17 mouse cellular contexts compared by ENCODE assay signal in genomic region chr4:115855100-115855499, GRCm38 (mm10). TPM values are rescaled to one million over a fixed set of nuclear protein-coding genes. Genes with fewer than 3 reads are reported as not detected.
A peak's percentile ranks its signal among the peaks of the same experiment; 100 is the strongest.
DNase-seq lines count a peak whose midpoint lies in the region; ATAC-seq and TF ChIP-seq lines count a peak whose summit lies in the region.
"Had no signal": no experiment of that assay in that cellular context is flagged by ENCODE, and none has a peak within 500 bp of the region (broad histone marks: within the 10 kb centered on the region; RNA-seq: fewer than 3 reads in every experiment).

No protein-coding gene starts in this region.

- 0 out of 2 replicates have a peak overlapping the region, but pooled peaks have one; percentile 8 for H3K9ac ChIP-seq in hindbrain, embryonic 14.5 days
- H3K9ac ChIP-seq in hindbrain, embryonic 16.5 days (ENCODE audit: low read depth, low read length) = no peak overlapping the region
- no peak overlapping the region for H3K9ac ChIP-seq in embryonic facial prominence, embryonic 15.5 days
- peak overlapping the region; percentile 16 for H3K9ac ChIP-seq in limb, embryonic 14.5 days (ENCODE audit: low read depth, low read length, severe bottlenecking)
- no peak overlapping the region for H3K9ac ChIP-seq in midbrain, embryonic 15.5 days
- no peak overlapping the region for H3K9ac ChIP-seq in stomach, postnatal 0 days (ENCODE audit: low read length)

- no peaks in the 10 kb centered on the region for H3K9me3 ChIP-seq in hindbrain, embryonic 14.5 days (ENCODE audit: control insufficient read depth, low read length)
- H3K9me3 ChIP-seq in hindbrain, embryonic 16.5 days (ENCODE audit: control insufficient read depth, low read length) = no peaks in the 10 kb centered on the region
- H3K9me3 ChIP-seq in embryonic facial prominence, embryonic 15.5 days (replicated peaks) = no peaks in the 10 kb centered on the region
- no peaks in the 10 kb centered on the region for H3K9me3 ChIP-seq in limb, embryonic 14.5 days (ENCODE audit: control insufficient read depth, low read length)
- H3K9me3 ChIP-seq in midbrain, embryonic 15.5 days = no peaks in the 10 kb centered on the region
- no peaks in the 10 kb centered on the region for H3K9me3 ChIP-seq in stomach, postnatal 0 days (ENCODE audit: control insufficient read depth, low read length)

- no peak for TF ChIP-seq POLR2A in limb, embryonic 14.5 days (IDR thresholded peaks at IDR 0.05; ENCODE audit: borderline replicate concordance, extremely low read depth, insufficient read depth, insufficient read length)

- peaks cover 20% of the 10 kb centered on the region for H3K4me1 ChIP-seq in hindbrain, embryonic 14.5 days (replicated peaks; ENCODE audit: control insufficient read depth, insufficient read depth, low read length)
- H3K4me1 ChIP-seq in hindbrain, embryonic 16.5 days (ENCODE audit: control insufficient read depth, insufficient read depth, low read depth, low read length) = peaks cover 19% of the 10 kb centered on the region
- peaks cover 15% of the 10 kb centered on the region for H3K4me1 ChIP-seq in embryonic facial prominence, embryonic 15.5 days
- peaks cover 21% of the 10 kb centered on the region for H3K4me1 ChIP-seq in limb, embryonic 14.5 days (ENCODE audit: control insufficient read depth, insufficient read depth, low read length)
- peaks cover 32% of the 10 kb centered on the region for H3K4me1 ChIP-seq in midbrain, embryonic 15.5 days
- no peaks in the 10 kb centered on the region for H3K4me1 ChIP-seq in stomach, postnatal 0 days (replicated peaks; ENCODE audit: control insufficient read depth, insufficient read depth)

- no peak for ATAC-seq in hindbrain, embryonic 14.5 days (ENCODE audit: low FRiP score)
- ATAC-seq in hindbrain, embryonic 16.5 days = no peak
- ATAC-seq in embryonic facial prominence, embryonic 15.5 days (ENCODE audit: insufficient number of reproducible peaks, low FRiP score, low TSS enrichment, low read depth) = 0 out of 2 replicates have a peak, but pooled peaks have one; percentile 35
- ATAC-seq in limb, embryonic 14.5 days (ENCODE audit: low FRiP score, low read depth) = no peak
- no peak; the same call in 1 of the 2 replicates for ATAC-seq in midbrain, embryonic 15.5 days (replicated peaks)
- no peak for ATAC-seq in inflammation-experienced regulatory T-cells, adult 6 months
- no peak for ATAC-seq in stomach, postnatal 0 days (ENCODE audit: low FRiP score, low TSS enrichment)

- no peak overlapping the region for H3K4me3 ChIP-seq in hindbrain, embryonic 14.5 days (replicated peaks; ENCODE audit: low read length)
- no peak overlapping the region for H3K4me3 ChIP-seq in hindbrain, embryonic 16.5 days (ENCODE audit: low read length)
- no peak overlapping the region for H3K4me3 ChIP-seq in embryonic facial prominence, embryonic 15.5 days (replicated peaks)
- no peak overlapping the region for H3K4me3 ChIP-seq in limb, embryonic 14.5 days (replicated peaks; ENCODE audit: low read length)
- no peak overlapping the region for H3K4me3 ChIP-seq in midbrain, embryonic 15.5 days
- H3K4me3 ChIP-seq in stomach, postnatal 0 days (ENCODE audit: low read depth, low read length) = no peak overlapping the region
- H3K4me3 ChIP-seq: myocyte had no signal

- no peak for TF ChIP-seq EP300 in stomach, postnatal 0 days (optimal IDR thresholded peaks at IDR 0.05)

- peak overlapping the region; percentile 20; the same call in 1 of the 2 replicates for H3K27ac ChIP-seq in hindbrain, embryonic 14.5 days
- H3K27ac ChIP-seq in hindbrain, embryonic 16.5 days (ENCODE audit: low read depth, low read length) = no peak overlapping the region
- no peak overlapping the region for H3K27ac ChIP-seq in embryonic facial prominence, embryonic 15.5 days (replicated peaks)
- no peak overlapping the region; the same call in 1 of the 2 replicates for H3K27ac ChIP-seq in limb, embryonic 14.5 days (replicated peaks; ENCODE audit: low read depth, low read length)
- H3K27ac ChIP-seq in midbrain, embryonic 15.5 days = peak overlapping the region; percentile 45
- H3K27ac ChIP-seq in stomach, postnatal 0 days (replicated peaks) = no peak overlapping the region

- H3K36me3 ChIP-seq in hindbrain, embryonic 14.5 days (replicated peaks; ENCODE audit: control insufficient read depth, insufficient read depth) = peaks cover 21% of the 10 kb centered on the region
- H3K36me3 ChIP-seq in hindbrain, embryonic 16.5 days (ENCODE audit: control insufficient read depth, insufficient read depth, low read length) = no peaks in the 10 kb centered on the region; the same call in 1 of the 2 replicates
- H3K36me3 ChIP-seq in embryonic facial prominence, embryonic 15.5 days = peaks cover 53% of the 10 kb centered on the region
- H3K36me3 ChIP-seq in limb, embryonic 14.5 days (ENCODE audit: control insufficient read depth, insufficient read depth, low read length) = peaks cover 34% of the 10 kb centered on the region
- H3K36me3 ChIP-seq in midbrain, embryonic 15.5 days (replicated peaks) = no peaks in the 10 kb centered on the region
- H3K36me3 ChIP-seq in stomach, postnatal 0 days (ENCODE audit: control insufficient read depth, insufficient read depth, low read length) = peaks cover 12% of the 10 kb centered on the region; the same call in 1 of the 2 replicates

- 46% methylated on average over 6 of the region's 6 CpGs for WGBS in hindbrain, embryonic 14.5 days
- WGBS in hindbrain, embryonic 16.5 days = 53% methylated on average over 6 of the region's 6 CpGs
- WGBS in embryonic facial prominence, embryonic 15.5 days = 49% methylated on average over 6 of the region's 6 CpGs
- 11% methylated on average over 6 of the region's 6 CpGs for WGBS in limb, embryonic 14.5 days
- WGBS in midbrain, embryonic 15.5 days = 49% methylated on average over 6 of the region's 6 CpGs
- WGBS in stomach, postnatal 0 days = 64% methylated on average over 6 of the region's 6 CpGs

- H3K4me2 ChIP-seq in hindbrain, embryonic 14.5 days (replicated peaks) = no peak overlapping the region
- H3K4me2 ChIP-seq in hindbrain, embryonic 16.5 days (ENCODE audit: low read length) = no peak overlapping the region
- no peak overlapping the region for H3K4me2 ChIP-seq in embryonic facial prominence, embryonic 15.5 days (replicated peaks)
- no peak overlapping the region for H3K4me2 ChIP-seq in limb, embryonic 14.5 days (replicated peaks; ENCODE audit: low read depth, low read length, severe bottlenecking)
- H3K4me2 ChIP-seq in midbrain, embryonic 15.5 days = no peak overlapping the region
- no peak overlapping the region for H3K4me2 ChIP-seq in stomach, postnatal 0 days (replicated peaks; ENCODE audit: low read depth)

- no peaks in the 10 kb centered on the region for H3K27me3 ChIP-seq in hindbrain, embryonic 14.5 days (ENCODE audit: control insufficient read depth, insufficient read depth, low read length)
- no peaks in the 10 kb centered on the region for H3K27me3 ChIP-seq in hindbrain, embryonic 16.5 days (replicated peaks; ENCODE audit: control insufficient read depth, insufficient read depth, low read length)
- H3K27me3 ChIP-seq in embryonic facial prominence, embryonic 15.5 days = no peaks in the 10 kb centered on the region
- no peaks in the 10 kb centered on the region for H3K27me3 ChIP-seq in limb, embryonic 14.5 days (ENCODE audit: control insufficient read depth, insufficient read depth, low read length)
- H3K27me3 ChIP-seq in midbrain, embryonic 15.5 days (replicated peaks) = no peaks in the 10 kb centered on the region
- no peaks in the 10 kb centered on the region for H3K27me3 ChIP-seq in stomach, postnatal 0 days (ENCODE audit: control insufficient read depth, insufficient read depth, low read length)

- TF ChIP-seq CTCF in stomach, postnatal 0 days (IDR thresholded peaks at IDR 0.05; ENCODE audit: low read depth) = no peak

- no peak for DNase-seq in hindbrain, embryonic 14.5 days (ENCODE audit: low spot score)
- DNase-seq in limb, embryonic 14.5 days (ENCODE audit: low spot score) = no peak
- no peak for DNase-seq in stomach, postnatal 0 days (ENCODE audit: low spot score)
- DNase-seq: adrenal gland, postnatal 10 days; cerebellum, postnatal 25 days; kidney, adult 2 months; lung, postnatal 14 days; retina, postnatal 1 day; spleen, adult 18-20 months had no signal

RNA-seq across cellular contexts. Expression of gene Mknk1, which starts 16.1 kb away (rescaled TPM):
- 21.3 and 21.6 TPM in 2 replicates for polyA plus RNA-seq in hindbrain, embryonic 14.5 days (2014; fragmentation: Nextera tagmentation; extraction: Ambion mirVana)
- 22.3 and 24.9 TPM in 2 replicates for polyA plus RNA-seq in hindbrain, embryonic 16.5 days (2015; fragmentation: Nextera tagmentation; extraction: Ambion mirVana)
- 33.1 and 33.2 TPM in 2 replicates for polyA plus RNA-seq in embryonic facial prominence, embryonic 15.5 days (2015; fragmentation: Nextera tagmentation; extraction: Ambion mirVana)
- 69.6 and 73.9 TPM in 2 replicates for polyA plus RNA-seq in limb, embryonic 14.5 days (2012; rRNA removed)
- 28.4 and 28.5 TPM in 2 replicates for polyA plus RNA-seq in limb, embryonic 14.5 days (2014; fragmentation: Nextera tagmentation; extraction: Ambion mirVana)
- polyA plus RNA-seq in midbrain, embryonic 15.5 days (2015; fragmentation: Nextera tagmentation; extraction: Ambion mirVana) = 25.9 and 27.5 TPM in 2 replicates
- 10 to 100 TPM; 34.8 to 45.1 (median 41.8) TPM for polyA plus RNA-seq in inflammation-experienced regulatory T-cells, adult 6 months (2017; shearing (Covaris generic))
- 11.6 and 15.1 TPM in 2 replicates for polyA plus RNA-seq in stomach, postnatal 0 days (2015; fragmentation: Nextera tagmentation; extraction: Ambion mirVana)

RNA-seq across cellular contexts. Expression of gene Mob3c, which starts 27.2 kb away (rescaled TPM):
- polyA plus RNA-seq in hindbrain, embryonic 14.5 days (2014; fragmentation: Nextera tagmentation; extraction: Ambion mirVana) = 5.5 and 5.8 TPM in 2 replicates
- polyA plus RNA-seq in hindbrain, embryonic 16.5 days (2015; fragmentation: Nextera tagmentation; extraction: Ambion mirVana) = 4.9 and 7.8 TPM in 2 replicates
- polyA plus RNA-seq in embryonic facial prominence, embryonic 15.5 days (2015; fragmentation: Nextera tagmentation; extraction: Ambion mirVana) = 14.5 and 15.5 TPM in 2 replicates
- polyA plus RNA-seq in limb, embryonic 14.5 days (2012; rRNA removed) = 16.3 and 19.7 TPM in 2 replicates
- 8.6 and 11.6 TPM in 2 replicates for polyA plus RNA-seq in limb, embryonic 14.5 days (2014; fragmentation: Nextera tagmentation; extraction: Ambion mirVana)
- 5.6 and 6.5 TPM in 2 replicates for polyA plus RNA-seq in midbrain, embryonic 15.5 days (2015; fragmentation: Nextera tagmentation; extraction: Ambion mirVana)
- polyA plus RNA-seq in inflammation-experienced regulatory T-cells, adult 6 months (2017; shearing (Covaris generic)) = 10 to 100 TPM in 2 of 3 experiments, 1 to 10 TPM in 1; 8.4 to 12.4 (median 10.2) TPM
- 7.5 and 8.1 TPM in 2 replicates for polyA plus RNA-seq in stomach, postnatal 0 days (2015; fragmentation: Nextera tagmentation; extraction: Ambion mirVana)

RNA-seq across cellular contexts. Expression of gene Kncn, which starts 29.1 kb away (rescaled TPM):
- 0.13 TPM in 1 of 2 replicates, not detected in the other for polyA plus RNA-seq in hindbrain, embryonic 14.5 days (2014; fragmentation: Nextera tagmentation; extraction: Ambion mirVana)
- polyA plus RNA-seq in hindbrain, embryonic 16.5 days (2015; fragmentation: Nextera tagmentation; extraction: Ambion mirVana) = 0.45 TPM in 1 of 2 replicates, not detected in the other
- polyA plus RNA-seq in embryonic facial prominence, embryonic 15.5 days (2015; fragmentation: Nextera tagmentation; extraction: Ambion mirVana) = not detected in 2 replicates
- polyA plus RNA-seq in limb, embryonic 14.5 days (2012; rRNA removed) = not detected in 2 replicates
- polyA plus RNA-seq in limb, embryonic 14.5 days (2014; fragmentation: Nextera tagmentation; extraction: Ambion mirVana) = not detected in 2 replicates
- polyA plus RNA-seq in midbrain, embryonic 15.5 days (2015; fragmentation: Nextera tagmentation; extraction: Ambion mirVana) = 0.17 TPM in 1 of 2 replicates, not detected in the other
- polyA plus RNA-seq in inflammation-experienced regulatory T-cells, adult 6 months (2017; shearing (Covaris generic)) = not detected
- not detected in 2 replicates for polyA plus RNA-seq in stomach, postnatal 0 days (2015; fragmentation: Nextera tagmentation; extraction: Ambion mirVana)
- polyA plus RNA-seq: gonadal fat pad, adult 2 months; kidney, adult 2 months; large intestine, adult 2 months; myocyte; urinary bladder, adult 2 months had no signal

RNA-seq across cellular contexts. Expression of gene 6430628N08Rik, which starts 35.4 kb away (rescaled TPM):
- polyA plus RNA-seq in hindbrain, embryonic 14.5 days (2014; fragmentation: Nextera tagmentation; extraction: Ambion mirVana) = 0.13 TPM in 1 of 2 replicates, not detected in the other
- 0.41 and 0.44 TPM in 2 replicates for polyA plus RNA-seq in hindbrain, embryonic 16.5 days (2015; fragmentation: Nextera tagmentation; extraction: Ambion mirVana)
- 0.23 TPM in 1 of 2 replicates, not detected in the other for polyA plus RNA-seq in embryonic facial prominence, embryonic 15.5 days (2015; fragmentation: Nextera tagmentation; extraction: Ambion mirVana)
- polyA plus RNA-seq in limb, embryonic 14.5 days (2012; rRNA removed) = not detected in 2 replicates
- not detected in 2 replicates for polyA plus RNA-seq in limb, embryonic 14.5 days (2014; fragmentation: Nextera tagmentation; extraction: Ambion mirVana)
- 0.27 and 0.28 TPM in 2 replicates for polyA plus RNA-seq in midbrain, embryonic 15.5 days (2015; fragmentation: Nextera tagmentation; extraction: Ambion mirVana)
- polyA plus RNA-seq in inflammation-experienced regulatory T-cells, adult 6 months (2017; shearing (Covaris generic)) = not detected
- polyA plus RNA-seq in stomach, postnatal 0 days (2015; fragmentation: Nextera tagmentation; extraction: Ambion mirVana) = not detected in 2 replicates
- polyA plus RNA-seq: kidney, adult 2 months; large intestine, adult 2 months; myocyte; urinary bladder, adult 2 months had no signal

Comparison
In these comparisons a context has a peak if more than half of its experiments do, and no peak if none do; other contexts are left out.
1. H3K27ac ChIP-seq: peak in hindbrain, embryonic 14.5 days (single experiment) and midbrain, embryonic 15.5 days (single experiment); none in hindbrain, embryonic 16.5 days (single experiment), embryonic facial prominence, embryonic 15.5 days (single experiment), limb, embryonic 14.5 days (single experiment) and stomach, postnatal 0 days (single experiment).
2. H3K9ac ChIP-seq: peak in hindbrain, embryonic 14.5 days (single experiment) and limb, embryonic 14.5 days (single experiment); none in hindbrain, embryonic 16.5 days (single experiment), embryonic facial prominence, embryonic 15.5 days (single experiment), midbrain, embryonic 15.5 days (single experiment) and stomach, postnatal 0 days (single experiment).